Comparison of ENCODE assay signal across 9 mouse cellular contexts in the genomic region with DNA sequence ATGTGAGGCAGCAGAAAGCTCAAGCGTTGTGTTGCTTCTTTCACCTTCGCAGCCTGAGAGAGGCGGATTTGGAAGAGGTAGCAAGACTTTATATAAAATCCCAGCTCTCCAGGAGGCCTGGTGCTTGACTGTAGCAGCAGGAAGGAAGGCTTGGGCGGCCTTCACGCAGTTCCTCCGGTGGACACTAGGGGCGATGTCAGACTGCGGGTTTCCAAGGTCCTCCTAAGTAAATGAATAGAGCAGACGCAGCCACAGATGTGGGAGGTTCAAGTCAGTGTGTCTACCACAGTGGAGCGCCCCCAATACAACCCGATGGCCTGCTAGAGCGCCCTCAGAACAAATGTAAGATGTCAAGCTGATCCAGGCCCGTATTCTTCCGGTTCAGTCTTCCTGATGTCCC.
DNase-seq lines count a peak whose midpoint lies in the region; ATAC-seq and TF ChIP-seq lines count a peak whose summit lies in the region.
"Had no signal": no experiment of that assay in that cellular context is flagged by ENCODE, and none has a peak within 500 bp of the region (broad histone marks: within the 10 kb centered on the region; RNA-seq: fewer than 3 reads in every experiment).

No protein-coding gene starts in this region.

- H3K9me3 ChIP-seq in ES-Bruce4 (replicated peaks; ENCODE audit: control insufficient read depth, insufficient read depth, low read length, poor library complexity, severe bottlenecking): no peaks in the 10 kb centered on the region
- H3K9me3 ChIP-seq in heart, postnatal 0 days (replicated peaks; ENCODE audit: control insufficient read depth, low read length): no peaks in the 10 kb centered on the region
- H3K9me3 ChIP-seq: limb, embryonic 15.5 days had no signal

- WGBS in heart, postnatal 0 days: 20% methylated on average over 14 of the region's 14 CpGs

- TF ChIP-seq EP300 in ES-Bruce4 (IDR thresholded peaks at IDR 0.05; ENCODE audit: insufficient read depth, low read depth, low read length): no peak
- no peak for TF ChIP-seq EP300 in heart, postnatal 0 days (IDR thresholded peaks at IDR 0.05; ENCODE audit: low read depth)

- DNase-seq in adrenal gland, adult 2 months: peak; percentile 82
- peak; percentile 70 for DNase-seq in embryo, embryonic 11 days
- peak; percentile 16 for DNase-seq in heart, postnatal 0 days (ENCODE audit: low spot score)
- DNase-seq in layer of hippocampus, adult 9-11 months: peak; percentile 74
- DNase-seq in lung, postnatal 36 days: peak; percentile 80
- DNase-seq in right cerebral cortex, postnatal 4 days: peak; percentile 74
- DNase-seq in urinary bladder, postnatal 4 days (ENCODE audit: low spot score in 2 of 2): peak; percentile 45 to 79

- H3K36me3 ChIP-seq in ES-Bruce4 (ENCODE audit: control insufficient read depth, insufficient read depth, low read length, poor library complexity, severe bottlenecking): no peaks in the 10 kb centered on the region
- H3K36me3 ChIP-seq in heart, postnatal 0 days (replicated peaks; ENCODE audit: control insufficient read depth, insufficient read depth, low read length): no peaks in the 10 kb centered on the region
- H3K36me3 ChIP-seq: limb, embryonic 15.5 days had no signal

- no peak overlapping the region for H3K4me3 ChIP-seq in ES-Bruce4 (ENCODE audit: low read depth, low read length)
- H3K4me3 ChIP-seq in heart, postnatal 0 days (ENCODE audit: low read depth, low read length): no peak overlapping the region
- H3K4me3 ChIP-seq: limb, embryonic 15.5 days had no signal

- TF ChIP-seq CTCF in ES-Bruce4 (IDR thresholded peaks at IDR 0.05; ENCODE audit: low read depth, low read length): peak; percentile 78
- TF ChIP-seq CTCF in heart, postnatal 0 days (IDR thresholded peaks at IDR 0.05; ENCODE audit: low read depth): peak; percentile 72

- TF ChIP-seq POLR2A in ES-Bruce4 (IDR thresholded peaks at IDR 0.05; ENCODE audit: insufficient read depth, low read length): no peak

- H3K4me2 ChIP-seq in heart, postnatal 0 days (ENCODE audit: low read depth, low read length): no peak overlapping the region
- H3K4me2 ChIP-seq: limb, embryonic 15.5 days had no signal

- no peaks in the 10 kb centered on the region for H3K4me1 ChIP-seq in ES-Bruce4 (ENCODE audit: control insufficient read depth, insufficient read depth, low read length)
- H3K4me1 ChIP-seq in heart, postnatal 0 days (ENCODE audit: control insufficient read depth, insufficient read depth): 0 out of 2 replicates have a peak, but pooled peaks cover 5% of the 10 kb centered on the region

- H3K27ac ChIP-seq in ES-Bruce4 (ENCODE audit: insufficient read depth, low read length): no peak overlapping the region
- H3K27ac ChIP-seq in heart, postnatal 0 days (ENCODE audit: low read depth): no peak overlapping the region
- H3K27ac ChIP-seq: limb, embryonic 15.5 days had no signal

- peak; percentile 57; the same call in 1 of the 2 replicates for ATAC-seq in heart, postnatal 0 days (ENCODE audit: insufficient read depth, low read depth)

- H3K27me3 ChIP-seq in ES-Bruce4 (ENCODE audit: control insufficient read depth, insufficient read depth, low read length, poor library complexity, severe bottlenecking): no peaks in the 10 kb centered on the region
- H3K27me3 ChIP-seq in heart, postnatal 0 days (ENCODE audit: control insufficient read depth, insufficient read depth, low read length): no peaks in the 10 kb centered on the region
- H3K27me3 ChIP-seq: limb, embryonic 15.5 days had no signal

- H3K9ac ChIP-seq in ES-Bruce4 (ENCODE audit: low read depth, poor library complexity, severe bottlenecking): no peak overlapping the region
- no peak overlapping the region for H3K9ac ChIP-seq in heart, postnatal 0 days (replicated peaks; ENCODE audit: low read depth, low read length)
- H3K9ac ChIP-seq: limb, embryonic 15.5 days had no signal

Comparison
In these comparisons a context has a peak if more than half of its experiments do, and no peak if none do; other contexts are left out.
1. DNase-seq: peak in every context shown above with its lines; median percentile 82 in adrenal gland, adult 2 months; 80 in lung, postnatal 36 days; 74 in layer of hippocampus, adult 9-11 months; 74 in right cerebral cortex, postnatal 4 days; 70 in embryo, embryonic 11 days; 62 in urinary bladder, postnatal 4 days; 16 in heart, postnatal 0 days.